Mouse (Mus musculus): ENCODE measurements around the gene Smr2. TPM values are rescaled to one million over a fixed set of nuclear protein-coding genes. Genes with fewer than 3 reads are reported as not detected.
"Not testable (repeated sequence)": the region's sequence is repeated elsewhere in the genome, so short reads cannot be mapped to it uniquely, and the experiment has no call there.

Gene Smr2
- polyA plus RNA-seq (2016; fragmentation: Nextera tagmentation; extraction: Ambion mirVana): not detected in 2 replicates

DNA sequence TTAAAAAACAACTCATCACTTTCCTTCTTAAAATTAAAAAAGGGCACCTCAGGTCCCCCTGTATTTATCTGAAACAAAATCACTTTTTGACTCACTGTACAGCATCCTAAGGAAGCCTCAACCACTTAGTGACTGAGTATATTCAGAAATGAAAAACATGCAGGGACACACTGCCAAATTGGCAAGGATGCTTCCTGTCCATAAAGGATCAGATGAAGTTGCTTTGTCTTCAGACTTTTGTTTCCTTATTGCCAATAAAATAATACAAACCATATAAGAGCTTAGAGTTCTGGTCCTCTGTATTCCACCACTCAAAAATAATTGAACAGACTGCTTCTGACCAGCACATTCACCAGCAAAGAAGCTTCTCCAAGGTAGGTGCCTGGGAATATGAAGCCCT lies at the start of gene Smr2:
Gene Smr2, plus strand, starts transcription at position 301 of the 400 bp plus-strand sequence.
- H3K27me3 ChIP-seq; H3K9me3 ChIP-seq; H3K27ac ChIP-seq; H3K9ac ChIP-seq (replicated peaks); H3K4me1 ChIP-seq (replicated peaks); H3K36me3 ChIP-seq; H3K4me2 ChIP-seq; H3K4me3 ChIP-seq (replicated peaks); ATAC-seq (ENCODE audit: insufficient number of reproducible peaks, insufficient read depth, low FRiP score, low TSS enrichment, low read depth): not testable (repeated sequence)

DNA sequence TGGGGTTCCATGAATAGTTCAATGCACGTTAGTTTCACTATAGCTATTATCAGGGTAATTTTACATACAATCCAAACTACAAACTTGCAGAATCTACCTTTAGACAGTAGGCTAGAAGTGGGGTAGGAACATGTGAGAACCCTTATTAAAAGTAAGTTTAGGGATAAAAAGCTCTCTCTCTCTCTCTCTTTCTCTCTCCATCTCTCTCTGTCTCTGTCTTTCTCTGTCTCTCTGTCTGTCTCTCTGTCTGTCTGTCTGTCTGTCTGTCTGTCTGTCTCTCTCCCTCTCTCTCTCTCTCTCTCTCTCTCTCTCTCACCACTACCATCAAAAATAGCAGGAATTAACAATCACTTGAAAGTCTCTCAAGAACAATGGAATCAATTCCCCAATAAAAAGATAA lies 25.1 kb downstream of the Smr2 start, which contains the start of gene Gm11116:
Gene Gm11116, minus strand, starts transcription at position 101 of the 400 bp plus-strand sequence.
- Histone ChIP-seq H3K4me2 (no peak within 1 kb of the TSS), H3K27me3 (no peaks in the 10 kb centered on the region), H3K36me3 (no peaks in the 10 kb centered on the region), H3K9ac (replicated peaks) (no peak within 1 kb of the TSS), H3K27ac (no peak within 1 kb of the TSS), H3K9me3 (no peaks in the 10 kb centered on the region), H3K4me1 (replicated peaks) (no peaks in the 10 kb centered on the region), H3K4me3 (replicated peaks) (no peak within 1 kb of the TSS)
- 81% methylated on average over 1 of the region's 1 CpGs for WGBS
- ATAC-seq (ENCODE audit: insufficient number of reproducible peaks, insufficient read depth, low FRiP score, low TSS enrichment, low read depth): no peak

DNA sequence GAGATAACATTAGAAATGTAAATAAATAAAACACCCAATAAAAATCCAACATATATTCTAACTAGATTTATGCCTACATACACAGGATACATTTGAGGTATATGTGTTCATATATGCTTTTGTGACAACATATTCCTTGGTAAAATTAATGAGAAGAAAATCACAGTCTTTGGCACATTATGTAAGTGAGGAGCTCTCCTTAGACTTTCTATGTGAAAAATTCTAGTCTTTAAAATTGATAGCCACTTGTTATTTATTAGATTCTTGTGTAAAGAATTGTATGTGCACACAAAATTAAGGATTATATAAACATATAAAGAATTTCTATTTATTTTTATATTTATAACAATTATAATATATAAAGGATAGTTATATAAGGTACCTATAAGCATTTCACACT lies 67.6 kb downstream of the Smr2 start, which contains the start of gene Gm11115:
Gene Gm11115, minus strand, starts transcription at position 101 of the 400 bp plus-strand sequence.
- no peak within 1 kb of the TSS for H3K4me2 ChIP-seq
- H3K9me3 ChIP-seq: no peaks in the 10 kb centered on the region
- H3K4me3 ChIP-seq (replicated peaks): no peak within 1 kb of the TSS
- H3K36me3 ChIP-seq: no peaks in the 10 kb centered on the region
- H3K27me3 ChIP-seq: no peaks in the 10 kb centered on the region
- no peak for ATAC-seq (ENCODE audit: insufficient number of reproducible peaks, insufficient read depth, low FRiP score, low TSS enrichment, low read depth)
- no peak within 1 kb of the TSS for H3K27ac ChIP-seq
- H3K9ac ChIP-seq (replicated peaks): no peak within 1 kb of the TSS
- H3K4me1 ChIP-seq (replicated peaks): no peaks in the 10 kb centered on the region

Other genes starting within 250 kb of the Smr2 start
- gene Odam, start 201.5 kb upstream of the Smr2 start, polyA plus RNA-seq (2016; fragmentation: Nextera tagmentation; extraction: Ambion mirVana): not detected in 2 replicates
- not detected in 2 replicates for gene Csn3, start 161.0 kb upstream of the Smr2 start, polyA plus RNA-seq (2016; fragmentation: Nextera tagmentation; extraction: Ambion mirVana)
- gene 2310003L06Rik, start 117.1 kb upstream of the Smr2 start, polyA plus RNA-seq (2016; fragmentation: Nextera tagmentation; extraction: Ambion mirVana): not detected in 2 replicates
- gene Gm28434, start 117.0 kb upstream of the Smr2 start, polyA plus RNA-seq (2016; fragmentation: Nextera tagmentation; extraction: Ambion mirVana): not detected in 2 replicates
- gene Cabs1, start 107.1 kb upstream of the Smr2 start, polyA plus RNA-seq (2016; fragmentation: Nextera tagmentation; extraction: Ambion mirVana): not detected in 2 replicates
- not detected in 2 replicates for gene Smr3a, start 84.0 kb upstream of the Smr2 start, polyA plus RNA-seq (2016; fragmentation: Nextera tagmentation; extraction: Ambion mirVana)
- gene Gm11116, start 25.0 kb downstream of the Smr2 start, polyA plus RNA-seq (2016; fragmentation: Nextera tagmentation; extraction: Ambion mirVana): not detected in 2 replicates
- not detected in 2 replicates for gene Gm11115, start 67.5 kb downstream of the Smr2 start, polyA plus RNA-seq (2016; fragmentation: Nextera tagmentation; extraction: Ambion mirVana)
- not detected in 2 replicates for gene Gm7714, start 182.4 kb downstream of the Smr2 start, polyA plus RNA-seq (2016; fragmentation: Nextera tagmentation; extraction: Ambion mirVana)
- gene Prol1, start 230.8 kb downstream of the Smr2 start, polyA plus RNA-seq (2016; fragmentation: Nextera tagmentation; extraction: Ambion mirVana): not detected in 2 replicates